Mouse (Mus musculus) c-Kit-positive CD71-positive TER-119-positive erythroid progenitor cells, embryonic 14.5 days (primary cell): ENCODE measurements around the gene Ciao2a.

ENCODE experiments used
- DNase-seq: peaks from one replicate; pipeline ENCODE4 v3.0.0-alpha.2; 2013; ENCODE audit warnings: low spot score

Ciao2a gene

DNA sequence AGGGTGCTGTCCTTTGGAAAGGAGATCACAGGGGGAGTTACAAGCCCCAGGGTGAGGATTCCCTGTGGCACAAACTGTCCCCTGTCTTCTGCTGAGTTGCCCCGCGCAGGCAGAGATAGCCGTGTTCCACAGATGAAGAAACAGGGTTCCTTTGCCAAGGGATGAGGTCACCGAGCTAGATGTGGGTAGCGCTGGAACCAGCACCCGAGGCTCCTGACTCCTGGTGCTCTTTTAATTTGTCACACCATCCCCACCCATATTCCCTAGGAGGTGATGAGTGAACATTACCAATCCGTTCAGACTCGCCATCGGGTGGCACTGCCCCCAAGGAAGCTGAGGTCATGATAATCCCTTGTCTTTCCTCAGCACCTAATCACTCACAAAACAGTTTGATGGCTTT is 36.6 kb downstream of the Ciao2a start:
- no peak for DNase-seq

DNA sequence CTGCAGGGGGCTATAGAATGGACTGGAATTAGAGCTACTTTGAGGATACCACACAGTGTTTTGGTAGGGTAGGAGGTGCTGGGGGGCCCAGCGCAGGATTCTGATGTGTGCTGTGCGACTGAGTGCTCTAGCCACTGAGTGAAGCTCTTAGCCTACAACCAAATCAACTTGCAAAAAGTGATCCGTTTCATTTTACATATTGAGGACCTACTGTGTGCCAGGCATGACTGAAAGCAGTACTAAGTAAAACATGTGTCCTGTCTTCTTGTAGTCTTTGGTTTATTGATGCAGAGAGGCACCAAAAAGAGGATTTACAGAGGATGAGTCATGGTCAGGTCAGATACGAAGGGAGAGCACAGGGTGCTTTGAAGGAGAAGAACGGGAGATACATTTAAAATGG is 40.8 kb downstream of the Ciao2a start:
- no peak for DNase-seq

DNA sequence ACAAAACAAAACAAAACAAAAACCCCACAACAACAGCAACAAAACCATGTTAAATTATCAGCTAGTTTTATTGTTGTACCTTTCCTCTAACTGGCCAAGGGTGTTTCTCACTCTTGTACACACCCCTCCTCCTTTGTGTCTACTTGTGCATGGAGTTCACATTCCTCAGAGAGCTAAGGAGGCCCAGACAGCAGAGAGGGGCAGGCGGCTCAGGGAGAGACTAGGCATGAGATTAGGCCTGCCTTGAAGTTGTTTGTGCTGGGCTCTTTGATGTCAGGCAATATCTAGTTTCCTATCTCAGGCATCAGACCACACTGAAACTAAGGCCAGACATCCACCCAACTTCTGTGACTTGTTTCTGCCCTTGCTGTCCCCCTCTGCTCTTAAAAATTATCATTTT is 41.8 kb downstream of the Ciao2a start:
- no peak for DNase-seq

DNA sequence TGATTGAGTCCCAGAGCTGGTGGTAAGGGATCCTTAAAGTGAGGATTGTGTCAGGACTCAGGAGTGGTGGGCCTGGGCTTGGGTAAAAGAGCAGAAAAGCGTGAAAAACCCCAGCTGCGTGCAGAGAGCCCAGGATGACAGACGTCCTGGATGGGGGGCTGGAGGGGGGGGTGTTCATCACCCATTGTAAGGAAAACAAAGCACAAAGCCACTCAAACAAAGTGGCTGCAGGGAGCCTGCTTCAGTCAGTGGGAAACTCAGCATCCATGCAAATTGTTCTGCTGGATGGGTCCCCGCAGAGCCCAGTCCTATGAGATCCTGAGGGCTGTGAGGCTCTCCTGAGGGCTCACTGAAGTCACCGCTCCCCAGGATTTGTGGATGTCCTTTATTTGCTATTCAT is 44.1 kb downstream of the Ciao2a start:
- no peak for DNase-seq

DNA sequence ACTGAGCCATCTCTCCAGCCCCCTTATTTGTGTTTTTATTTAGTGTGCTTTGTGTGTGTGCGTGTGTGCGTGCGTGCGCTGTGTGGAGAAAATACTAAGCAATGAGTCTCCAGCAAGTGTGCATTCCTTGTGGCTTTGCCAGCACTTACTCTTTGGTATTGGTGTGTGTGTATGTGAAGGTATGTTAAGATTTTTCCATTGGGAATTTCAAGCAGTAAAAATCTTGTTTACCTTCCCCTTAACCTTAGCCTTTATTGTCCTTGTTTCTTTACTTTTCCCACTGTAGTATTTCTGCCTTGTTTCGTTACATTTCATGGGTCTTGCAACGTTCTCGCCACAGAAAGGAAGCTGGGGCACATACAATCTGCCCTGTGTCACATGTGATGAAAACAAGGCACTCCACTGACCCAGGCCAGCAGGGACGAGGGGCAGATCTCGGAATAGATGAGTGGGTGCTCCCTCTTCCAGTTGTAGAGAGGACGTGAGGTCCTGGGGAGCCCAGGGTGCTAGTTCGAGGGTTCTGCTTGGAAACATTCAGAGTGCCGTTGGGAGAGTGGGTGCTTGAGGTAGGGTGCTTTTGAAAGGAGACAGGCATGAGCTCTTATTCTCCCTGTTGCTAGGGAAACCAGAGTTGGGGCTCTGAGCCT is 45.0 kb downstream of the Ciao2a start:
- no peak for DNase-seq

DNA sequence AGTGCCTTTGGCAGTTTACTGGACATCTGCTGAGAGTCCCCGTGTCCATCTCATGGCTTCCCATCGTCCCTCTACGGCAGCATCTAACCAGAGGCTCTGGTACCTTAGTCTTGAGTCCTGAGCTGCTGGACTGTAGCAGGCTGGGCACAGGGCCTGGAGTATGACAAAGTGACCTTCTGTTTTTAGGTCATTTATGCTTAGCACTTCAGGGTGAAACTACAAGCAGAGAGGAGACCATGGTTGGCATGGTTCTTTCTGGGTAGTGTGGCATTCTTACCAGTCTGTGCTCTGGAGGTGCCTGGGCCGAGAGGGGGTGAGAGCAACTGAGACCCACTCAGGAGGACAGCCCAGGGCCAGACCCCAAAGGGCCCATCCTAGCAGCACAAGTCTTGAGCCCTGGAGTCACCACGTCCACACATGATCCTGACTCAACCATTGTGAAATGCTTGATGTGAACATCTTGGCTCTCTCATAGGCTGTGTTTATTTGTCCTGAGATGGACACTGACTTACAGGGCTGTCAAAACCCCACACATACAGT is 47.0 kb downstream of the Ciao2a start:
- DNase-seq = no peak

DNA sequence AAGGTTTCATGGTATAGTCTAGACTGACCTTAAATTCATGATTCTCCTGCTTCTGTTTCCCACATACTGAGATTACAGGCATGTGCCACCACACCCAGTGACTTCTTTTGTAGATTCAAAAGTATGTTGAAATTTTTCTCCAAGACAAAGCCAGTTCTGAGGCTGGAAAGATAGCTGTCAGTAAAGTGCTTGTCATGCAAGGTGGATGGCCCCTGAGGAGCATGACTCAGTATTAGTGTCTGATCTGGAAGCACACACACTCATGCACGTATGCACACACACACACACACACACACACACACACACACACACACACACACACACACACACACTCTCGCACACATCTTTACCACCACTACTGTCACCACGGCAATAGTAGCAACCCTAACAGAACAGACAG is 48.6 kb downstream of the Ciao2a start:
- no peak for DNase-seq

DNA sequence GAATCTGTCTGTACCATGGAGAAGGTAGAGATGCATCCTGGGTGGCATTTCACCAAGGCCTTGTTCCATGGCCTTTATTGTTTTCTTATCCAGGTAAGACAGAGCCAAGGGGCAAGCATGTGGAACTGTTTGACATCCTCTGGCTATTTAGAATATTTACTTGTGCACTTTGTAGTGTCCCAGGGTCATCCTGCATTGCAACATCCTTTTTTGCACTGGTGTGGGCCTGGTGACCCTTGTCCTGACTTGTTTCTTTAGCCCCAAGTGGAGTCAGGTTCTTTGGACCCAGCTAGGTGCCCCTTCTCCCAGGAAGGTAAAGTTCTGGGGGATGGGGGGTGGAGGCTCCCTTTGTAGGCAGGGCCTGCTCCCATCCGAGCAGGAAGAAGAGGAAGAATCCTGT is 51.6 kb downstream of the Ciao2a start:
- DNase-seq = no peak

DNA sequence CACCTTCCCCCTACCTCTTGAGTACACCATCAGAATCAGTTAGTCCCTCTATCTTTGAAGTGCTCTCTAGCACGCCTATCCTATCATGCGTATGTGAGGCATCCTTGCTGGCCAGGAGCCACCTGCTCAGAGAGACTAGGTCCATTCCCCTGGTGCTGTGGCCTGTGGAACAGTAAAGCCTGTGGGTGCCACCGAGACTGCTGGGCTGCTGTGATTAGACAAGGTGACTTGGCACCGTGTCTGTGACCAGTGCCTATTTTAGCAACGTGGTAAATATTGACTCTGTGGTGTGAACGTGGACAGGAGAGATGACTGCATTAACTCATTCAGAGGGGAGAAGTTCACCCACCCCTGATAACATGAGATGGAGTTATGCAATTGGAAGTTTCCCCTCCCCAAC is 53.4 kb downstream of the Ciao2a start:
- DNase-seq = no peak

DNA sequence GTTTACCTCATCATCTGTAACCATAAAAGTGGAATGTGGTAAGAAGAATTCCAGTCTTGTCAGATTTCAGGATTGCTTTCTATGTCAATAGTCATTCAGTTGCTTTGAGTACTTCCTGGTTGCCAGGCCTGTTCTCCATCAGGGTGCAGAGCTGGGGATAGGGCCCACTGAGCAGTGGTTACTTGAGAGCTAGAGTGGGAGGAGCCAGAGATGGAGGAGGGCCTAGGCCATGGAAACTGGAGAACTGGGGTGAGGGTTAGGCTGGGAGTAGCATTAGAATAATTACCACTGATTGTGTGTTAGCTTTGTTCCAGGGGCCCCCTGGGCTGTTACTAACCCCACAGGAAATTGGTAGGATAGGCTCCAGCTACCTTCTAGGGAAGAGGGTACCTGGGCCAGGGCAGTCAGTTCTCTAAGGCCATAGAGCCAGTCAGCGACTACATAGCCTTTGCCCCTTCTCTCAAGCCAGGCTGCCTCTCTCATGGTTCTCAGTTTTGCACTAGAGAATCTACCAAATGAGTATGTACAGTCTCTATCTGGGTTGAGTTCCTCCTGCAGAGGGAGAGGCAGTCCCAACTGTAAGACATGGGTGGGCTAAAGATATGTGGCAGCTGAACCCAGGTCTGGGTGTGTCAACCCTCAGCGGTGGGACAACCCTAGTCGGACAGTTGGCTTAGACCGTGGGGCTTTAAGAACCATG is 54.9 kb downstream of the Ciao2a start:
- DNase-seq = peak; percentile 68

DNA sequence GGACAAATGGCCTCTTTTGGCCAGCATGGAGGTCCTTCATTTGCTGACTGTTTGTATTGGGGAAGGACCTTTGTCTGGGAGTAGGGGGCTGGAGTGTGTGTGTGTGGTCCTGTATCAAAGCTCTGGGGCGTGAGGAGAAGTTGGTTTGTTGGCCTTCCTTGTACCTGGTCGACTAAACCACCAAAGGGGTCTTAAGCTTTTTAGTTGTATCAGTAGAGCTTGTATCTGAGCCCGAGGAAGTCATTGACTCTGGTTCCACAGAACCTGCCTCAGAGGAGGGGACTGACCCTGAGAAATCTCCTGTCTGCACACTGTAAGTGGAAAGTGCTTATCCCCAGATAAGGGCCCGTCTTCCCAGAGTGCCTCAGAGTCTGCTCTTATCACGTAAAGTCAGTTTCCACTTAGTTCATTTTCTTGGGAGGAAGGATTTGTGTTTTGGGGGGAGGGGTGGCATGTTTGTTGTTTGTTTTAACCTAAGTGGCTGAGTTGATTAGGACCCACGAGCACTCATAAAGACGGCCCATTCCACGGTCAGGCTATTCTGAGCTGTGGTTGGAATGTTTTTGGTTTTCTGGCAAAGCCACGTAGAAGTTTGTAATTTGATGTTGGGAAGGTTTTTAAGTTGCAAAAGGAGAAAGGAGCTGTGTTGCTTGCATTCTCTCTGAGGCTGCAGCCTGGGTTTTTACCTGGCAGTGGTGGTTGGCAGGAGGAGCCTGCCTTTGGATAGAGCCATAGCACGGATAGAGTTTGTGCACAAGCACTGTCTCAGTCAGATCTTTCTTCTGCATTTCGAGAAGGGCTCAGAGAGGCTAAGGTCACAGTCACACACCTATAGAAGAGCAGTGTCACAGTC is 55.6 kb downstream of the Ciao2a start:
- DNase-seq = peak; percentile 91

DNA sequence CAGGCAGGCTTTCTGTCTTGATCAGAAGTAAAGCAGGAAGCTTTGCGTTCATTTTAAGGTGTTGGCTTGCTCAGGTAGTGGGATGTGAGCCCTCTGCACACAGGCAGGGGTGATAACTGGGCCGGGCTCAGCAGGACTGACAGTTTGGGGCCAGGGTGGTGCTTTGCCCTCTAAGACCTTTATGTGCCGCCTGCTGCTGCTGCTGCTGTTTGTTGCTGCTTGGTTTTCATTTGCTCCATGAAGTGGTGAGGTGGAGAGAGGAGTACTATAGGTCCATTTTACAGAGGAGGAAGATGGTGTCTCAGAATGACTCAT is 56.2 kb downstream of the Ciao2a start:
- no peak for DNase-seq

DNA sequence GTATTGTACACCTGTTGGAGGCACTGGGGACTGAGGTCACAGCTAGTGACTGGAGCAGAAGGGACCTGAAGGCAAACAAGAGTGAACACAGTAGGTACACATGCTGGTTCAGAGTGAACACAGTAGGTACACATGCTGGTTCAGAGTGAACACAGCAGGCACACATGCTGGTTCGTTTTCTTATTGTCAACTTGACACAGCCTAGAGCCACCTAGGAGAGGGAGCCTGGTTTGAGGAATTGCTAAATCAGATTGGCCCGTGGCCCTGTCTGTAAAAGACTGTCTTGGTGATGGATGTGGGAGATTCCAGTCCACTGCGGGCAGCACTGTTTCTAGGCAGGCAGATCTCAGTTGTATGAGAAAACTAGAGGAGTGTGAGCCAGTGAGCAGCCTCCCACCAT is 56.6 kb downstream of the Ciao2a start:
- no peak for DNase-seq

DNA sequence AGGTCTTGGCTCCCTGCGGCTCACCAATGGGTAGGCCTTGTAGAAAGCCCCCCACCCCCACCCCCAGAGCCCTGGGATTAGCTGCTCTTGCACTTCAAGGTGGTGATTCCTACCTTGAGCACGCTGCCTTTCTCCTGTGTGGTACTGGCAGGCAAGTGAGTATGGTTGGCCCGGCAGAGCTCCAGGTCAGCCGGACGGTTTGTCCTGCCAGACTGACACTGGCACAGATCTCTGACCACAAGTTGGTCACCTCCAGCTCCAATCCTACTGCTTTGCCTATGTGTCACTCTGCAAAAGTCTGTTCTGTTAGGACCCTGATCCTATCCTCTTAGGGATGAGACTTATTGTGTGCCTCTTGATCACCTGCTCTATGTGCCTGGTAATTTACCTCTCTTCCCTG is 58.2 kb downstream of the Ciao2a start:
- no peak for DNase-seq

DNA sequence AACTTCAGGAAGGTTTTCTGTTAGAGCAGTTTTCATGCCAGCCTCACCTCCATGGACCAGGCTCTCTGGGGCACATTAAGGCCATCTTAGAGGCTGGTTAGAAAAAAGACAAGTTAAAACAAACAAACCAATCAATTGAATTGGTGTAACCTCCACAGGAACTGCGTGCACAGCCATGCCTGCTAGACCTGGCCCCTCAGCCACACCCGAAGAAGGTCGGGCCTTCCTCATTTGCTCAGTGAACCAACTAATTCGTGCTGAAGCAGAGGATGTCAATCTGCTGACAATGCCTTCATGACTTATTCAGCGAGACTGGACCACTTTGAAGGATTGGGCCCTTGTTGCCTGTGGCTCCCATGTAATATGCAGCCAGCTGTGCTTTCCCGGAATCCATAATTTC is 60.0 kb downstream of the Ciao2a start:
- DNase-seq = peak; percentile 44
